Mouse (Mus musculus): ENCODE data around the gene Mgat5b.

GRCm38 (mm10) chr11:116917361-116917760, 1.3 kb upstream of the Mgat5b start:
- TF ChIP-seq GATA1 (IDR thresholded peaks at IDR 0.05; ENCODE audit: borderline replicate concordance, low read length) (no peak), CTCF (IDR thresholded peaks at IDR 0.05; ENCODE audit: low read depth, low read length) (no peak), GATA2 (IDR thresholded peaks at IDR 0.05; ENCODE audit: borderline replicate concordance, low read depth, low read length) (no peak)
